In genomic region chr6:137142796-137143195, GRCm38 (mm10) we compare ENCODE assay signal across 10 mouse cellular contexts. TPM values are rescaled to one million over a fixed set of nuclear protein-coding genes. Genes with fewer than 3 reads are reported as not detected.
A peak's percentile ranks its signal among the peaks of the same experiment; 100 is the strongest.
DNase-seq lines count a peak whose midpoint lies in the region; ATAC-seq lines count a peak whose summit lies in the region.
"Had no signal": no experiment of that assay in that cellular context is flagged by ENCODE, and none has a peak within 500 bp of the region (broad histone marks: within the 10 kb centered on the region; RNA-seq: fewer than 3 reads in every experiment).

No protein-coding gene starts in this region.

- H3K27me3 ChIP-seq in kidney, embryonic 16.5 days (ENCODE audit: insufficient read depth, low read length): no peaks in the 10 kb centered on the region
- H3K27me3 ChIP-seq in hindbrain, embryonic 11.5 days (ENCODE audit: control insufficient read depth, insufficient read depth, low read length): no peaks in the 10 kb centered on the region
- no peaks in the 10 kb centered on the region for H3K27me3 ChIP-seq in liver, embryonic 16.5 days (ENCODE audit: control insufficient read depth, insufficient read depth, low read depth, low read length)
- H3K27me3 ChIP-seq: liver, embryonic 13.5 days had no signal

- H3K9ac ChIP-seq in kidney, embryonic 16.5 days (replicated peaks; ENCODE audit: low read length): peak overlapping the region; percentile 37; the same call in 1 of the 2 replicates
- H3K9ac ChIP-seq in hindbrain, embryonic 11.5 days (ENCODE audit: low read depth, low read length): 0 out of 2 replicates have a peak overlapping the region, but pooled peaks have one; percentile 1
- no peak overlapping the region for H3K9ac ChIP-seq in liver, embryonic 16.5 days (ENCODE audit: low read depth, low read length)
- H3K9ac ChIP-seq: liver, embryonic 13.5 days had no signal

- peaks cover 33% of the 10 kb centered on the region for H3K4me1 ChIP-seq in kidney, embryonic 16.5 days (ENCODE audit: insufficient read depth, low read length)
- no peaks in the 10 kb centered on the region for H3K4me1 ChIP-seq in hindbrain, embryonic 11.5 days (replicated peaks; ENCODE audit: control insufficient read depth, insufficient read depth, low read length)
- no peaks in the 10 kb centered on the region for H3K4me1 ChIP-seq in liver, embryonic 16.5 days (ENCODE audit: control insufficient read depth, low read depth, low read length)

- H3K27ac ChIP-seq in kidney, embryonic 16.5 days (ENCODE audit: low read length): peak overlapping the region; percentile 86
- H3K27ac ChIP-seq in hindbrain, embryonic 11.5 days (ENCODE audit: low read depth, low read length): no peak overlapping the region
- no peak overlapping the region for H3K27ac ChIP-seq in liver, embryonic 16.5 days (ENCODE audit: low read length)
- H3K27ac ChIP-seq: liver, embryonic 13.5 days had no signal

- no peaks in the 10 kb centered on the region for H3K36me3 ChIP-seq in kidney, embryonic 16.5 days (ENCODE audit: insufficient read depth, low read length)
- no peaks in the 10 kb centered on the region for H3K36me3 ChIP-seq in hindbrain, embryonic 11.5 days (ENCODE audit: control insufficient read depth, insufficient read depth, low read length)
- H3K36me3 ChIP-seq in liver, embryonic 16.5 days (ENCODE audit: control insufficient read depth, insufficient read depth): no peaks in the 10 kb centered on the region
- H3K36me3 ChIP-seq: liver, embryonic 13.5 days had no signal

- H3K9me3 ChIP-seq in kidney, embryonic 16.5 days (ENCODE audit: low read length): no peaks in the 10 kb centered on the region
- H3K9me3 ChIP-seq in hindbrain, embryonic 11.5 days (ENCODE audit: control insufficient read depth, low read length): no peaks in the 10 kb centered on the region
- H3K9me3 ChIP-seq in liver, embryonic 16.5 days (replicated peaks; ENCODE audit: control insufficient read depth, low read length): no peaks in the 10 kb centered on the region
- H3K9me3 ChIP-seq: liver, embryonic 13.5 days had no signal

- peak; percentile 80 for ATAC-seq in kidney, embryonic 16.5 days (ENCODE audit: low FRiP score, low TSS enrichment)
- peak; percentile 62; the same call in 1 of the 2 replicates for ATAC-seq in hindbrain, embryonic 11.5 days (ENCODE audit: low FRiP score)
- peak; percentile 40 for ATAC-seq in liver, embryonic 16.5 days (ENCODE audit: low read depth)
- ATAC-seq in monocyte, adult 5-6 weeks (replicated peaks; ENCODE audit: insufficient number of reproducible peaks, low FRiP score, low TSS enrichment, poor library complexity, severe bottlenecking): no peak

- H3K4me2 ChIP-seq in kidney, embryonic 16.5 days (replicated peaks; ENCODE audit: low read depth, low read length): peak overlapping the region; percentile 54
- peak overlapping the region; percentile 21; the same call in 1 of the 2 replicates for H3K4me2 ChIP-seq in hindbrain, embryonic 11.5 days (replicated peaks; ENCODE audit: low read depth, low read length)
- peak overlapping the region; percentile 30; the same call in 1 of the 2 replicates for H3K4me2 ChIP-seq in liver, embryonic 16.5 days (ENCODE audit: low read depth, low read length)
- H3K4me2 ChIP-seq: liver, embryonic 13.5 days had no signal

- H3K4me3 ChIP-seq in kidney, embryonic 16.5 days (ENCODE audit: low read length): peak overlapping the region; percentile 30
- no peak overlapping the region for H3K4me3 ChIP-seq in hindbrain, embryonic 11.5 days (ENCODE audit: low read depth, low read length)
- H3K4me3 ChIP-seq in liver, embryonic 16.5 days (ENCODE audit: low read depth, low read length): no peak overlapping the region
- H3K4me3 ChIP-seq: liver, embryonic 13.5 days had no signal

- DNase-seq in kidney, adult 11 months: no peak
- peak; percentile 41 for DNase-seq in hindbrain, embryonic 11.5 days (ENCODE audit: low spot score)
- DNase-seq in retina, embryonic 14.5 days (ENCODE audit: low spot score): peak; percentile 32
- no peak for DNase-seq in spleen, postnatal 14 days (ENCODE audit: low spot score in 2 of 2)
- no peak for DNase-seq in thymus, postnatal 25 days
- DNase-seq: liver, embryonic 13.5 days had no signal

- WGBS in kidney, embryonic 16.5 days: 2% methylated on average over 9 of the region's 11 CpGs
- WGBS in hindbrain, embryonic 11.5 days: 2% methylated on average over 10 of the region's 11 CpGs
- WGBS in liver, embryonic 16.5 days (ENCODE audit: insufficient replicate concordance): 1% methylated on average over 11 of the region's 11 CpGs

RNA-seq across cellular contexts. Expression of gene Rerg, which starts 27.5 kb away (rescaled TPM):
- polyA plus RNA-seq in kidney, embryonic 16.5 days (2015; fragmentation: Nextera tagmentation; extraction: Ambion mirVana): 14.4 and 16.2 TPM in 2 replicates
- polyA plus RNA-seq in hindbrain, embryonic 11.5 days (2014; fragmentation: Nextera tagmentation; extraction: Ambion mirVana): 1.9 and 2.2 TPM in 2 replicates
- polyA plus RNA-seq in liver, embryonic 16.5 days (2015; fragmentation: Nextera tagmentation; extraction: Ambion mirVana): 2.4 and 3.4 TPM in 2 replicates
- total RNA-seq in monocyte, adult 5-6 weeks (2017): not detected in 3 replicates
- total RNA-seq: MEL had no signal

Comparison
In these comparisons a context has a peak if more than half of its experiments do, and no peak if none do; other contexts are left out.
1. DNase-seq: peak in hindbrain, embryonic 11.5 days (single experiment) and retina, embryonic 14.5 days (single experiment); none in kidney, adult 11 months (single experiment), spleen, postnatal 14 days (0 of 2) and thymus, postnatal 25 days (single experiment).
2. Peak in every context shown above with its lines, with median percentiles within 50 percentile points of each other: H3K4me2 ChIP-seq.